10 mouse cellular contexts compared by ENCODE assay signal in genomic region chr4:133414920-133415319, GRCm38 (mm10). TPM values are rescaled to one million over a fixed set of nuclear protein-coding genes. Genes with fewer than 3 reads are reported as not detected.
A peak's percentile ranks its signal among the peaks of the same experiment; 100 is the strongest.
DNase-seq lines count a peak whose midpoint lies in the region; ATAC-seq and TF ChIP-seq lines count a peak whose summit lies in the region.
"Had no signal": no experiment of that assay in that cellular context is flagged by ENCODE, and none has a peak within 500 bp of the region (broad histone marks: within the 10 kb centered on the region; RNA-seq: fewer than 3 reads in every experiment).

No protein-coding gene starts in this region.

- H3K27ac ChIP-seq in intestine, postnatal 0 days (ENCODE audit: low read depth, low read length): no peak overlapping the region
- no peak overlapping the region for H3K27ac ChIP-seq in intestine, embryonic 15.5 days
- H3K27ac ChIP-seq in neural tube, embryonic 15.5 days (replicated peaks): no peak overlapping the region
- H3K27ac ChIP-seq: embryonic facial prominence, embryonic 15.5 days had no signal

- WGBS in intestine, postnatal 0 days: 61% methylated on average over 4 of the region's 4 CpGs
- 70% methylated on average over 4 of the region's 4 CpGs for WGBS in intestine, embryonic 15.5 days
- WGBS in neural tube, embryonic 15.5 days: 49% methylated on average over 4 of the region's 4 CpGs

- H3K4me1 ChIP-seq in intestine, postnatal 0 days (replicated peaks; ENCODE audit: control insufficient read depth, insufficient read depth, low read length): no peaks in the 10 kb centered on the region
- no peaks in the 10 kb centered on the region for H3K4me1 ChIP-seq in intestine, embryonic 15.5 days (replicated peaks)
- H3K4me1 ChIP-seq in neural tube, embryonic 15.5 days: no peaks in the 10 kb centered on the region

- peak; percentile 70 for TF ChIP-seq CTCF in intestine, postnatal 0 days (IDR thresholded peaks at IDR 0.05; ENCODE audit: low read depth)

- no peak for ATAC-seq in intestine, postnatal 0 days
- ATAC-seq in intestine, embryonic 15.5 days: no peak
- ATAC-seq in neural tube, embryonic 15.5 days (ENCODE audit: low FRiP score): no peak

- H3K27me3 ChIP-seq in intestine, postnatal 0 days (replicated peaks; ENCODE audit: control insufficient read depth, insufficient read depth, low read length): no peaks in the 10 kb centered on the region
- H3K27me3 ChIP-seq in intestine, embryonic 15.5 days (replicated peaks): no peaks in the 10 kb centered on the region
- no peaks in the 10 kb centered on the region for H3K27me3 ChIP-seq in neural tube, embryonic 15.5 days (replicated peaks)
- H3K27me3 ChIP-seq: embryonic facial prominence, embryonic 15.5 days had no signal

- peaks cover 66% of the 10 kb centered on the region for H3K36me3 ChIP-seq in intestine, postnatal 0 days (ENCODE audit: control insufficient read depth, insufficient read depth)
- H3K36me3 ChIP-seq in intestine, embryonic 15.5 days: peaks cover 22% of the 10 kb centered on the region
- H3K36me3 ChIP-seq in neural tube, embryonic 15.5 days: peaks cover 14% of the 10 kb centered on the region

- peak; percentile 21 for DNase-seq in thymus, postnatal 14 days
- DNase-seq in thymus, postnatal 25 days: no peak
- peak; percentile 47 for DNase-seq in brain, adult 2 months (ENCODE audit: low read depth, low spot score)
- no peak for DNase-seq in ovary, postnatal 10 days (ENCODE audit: low spot score)
- DNase-seq: cerebellum, adult 18-20 months; right cerebral cortex, adult 18-20 months had no signal

- H3K9ac ChIP-seq in intestine, postnatal 0 days (ENCODE audit: low read depth, low read length): no peak overlapping the region
- no peak overlapping the region for H3K9ac ChIP-seq in intestine, embryonic 15.5 days
- no peak overlapping the region for H3K9ac ChIP-seq in neural tube, embryonic 15.5 days (replicated peaks)
- H3K9ac ChIP-seq: embryonic facial prominence, embryonic 15.5 days had no signal

- no peak overlapping the region for H3K4me3 ChIP-seq in intestine, postnatal 0 days (ENCODE audit: low read depth, low read length)
- no peak overlapping the region for H3K4me3 ChIP-seq in intestine, embryonic 15.5 days (replicated peaks)
- no peak overlapping the region for H3K4me3 ChIP-seq in neural tube, embryonic 15.5 days (replicated peaks)
- H3K4me3 ChIP-seq: embryonic facial prominence, embryonic 15.5 days had no signal

- H3K9me3 ChIP-seq in intestine, postnatal 0 days (ENCODE audit: control insufficient read depth): no peaks in the 10 kb centered on the region
- H3K9me3 ChIP-seq in intestine, embryonic 15.5 days: no peaks in the 10 kb centered on the region
- no peaks in the 10 kb centered on the region for H3K9me3 ChIP-seq in neural tube, embryonic 15.5 days (replicated peaks)
- H3K9me3 ChIP-seq: embryonic facial prominence, embryonic 15.5 days had no signal

- no peak overlapping the region for H3K4me2 ChIP-seq in intestine, postnatal 0 days (replicated peaks; ENCODE audit: low read depth)
- no peak overlapping the region for H3K4me2 ChIP-seq in intestine, embryonic 15.5 days (replicated peaks)
- H3K4me2 ChIP-seq in neural tube, embryonic 15.5 days: no peak overlapping the region
- H3K4me2 ChIP-seq: embryonic facial prominence, embryonic 15.5 days had no signal

RNA-seq across cellular contexts. Expression of gene Slc9a1, which starts 45.4 kb away (rescaled TPM):
- polyA plus RNA-seq in intestine, postnatal 0 days (2015; fragmentation: Nextera tagmentation; extraction: Ambion mirVana): 5.7 and 6.1 TPM in 2 replicates
- polyA plus RNA-seq in intestine, embryonic 15.5 days (2015; fragmentation: Nextera tagmentation; extraction: Ambion mirVana): 8.5 and 9.3 TPM in 2 replicates
- polyA plus RNA-seq in neural tube, embryonic 15.5 days (2015; fragmentation: Nextera tagmentation; extraction: Ambion mirVana): 8.4 and 9.9 TPM in 2 replicates

Comparison
In these comparisons a context has a peak if more than half of its experiments do, and no peak if none do; other contexts are left out.
1. DNase-seq: peak in thymus, postnatal 14 days (single experiment) and brain, adult 2 months (single experiment); none in thymus, postnatal 25 days (single experiment) and ovary, postnatal 10 days (single experiment).